Mouse (Mus musculus): ENCODE measurements around the gene Kat6b. TPM values are rescaled to one million over a fixed set of nuclear protein-coding genes. Genes with fewer than 3 reads are reported as not detected.

Kat6b gene
- total RNA-seq, 2 experiments from 2014 or later: 39.2 to 39.3 TPM

DNA sequence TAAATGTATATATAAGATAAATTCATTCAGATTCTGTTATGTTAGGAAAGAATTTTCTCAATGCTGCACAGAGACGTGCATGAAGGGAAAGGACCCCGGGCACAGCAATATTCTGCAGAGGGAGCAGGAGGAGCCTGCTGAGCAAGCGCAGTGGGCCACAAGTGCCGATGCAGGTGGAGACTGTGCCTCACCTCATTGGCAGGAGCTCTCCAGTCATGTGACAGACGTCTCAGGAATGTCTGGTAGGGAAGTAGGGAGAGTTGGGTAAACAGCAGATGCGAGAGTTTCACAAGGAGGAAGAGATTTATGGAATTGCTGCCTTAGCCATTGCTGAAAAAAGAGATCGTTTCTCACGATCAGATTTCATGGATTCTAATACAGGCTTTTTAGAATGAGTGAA is 71.7 kb downstream of the Kat6b start:
- no peak for DNase-seq
- intact Hi-C loops (cut with DNase I): no loop called here

DNA sequence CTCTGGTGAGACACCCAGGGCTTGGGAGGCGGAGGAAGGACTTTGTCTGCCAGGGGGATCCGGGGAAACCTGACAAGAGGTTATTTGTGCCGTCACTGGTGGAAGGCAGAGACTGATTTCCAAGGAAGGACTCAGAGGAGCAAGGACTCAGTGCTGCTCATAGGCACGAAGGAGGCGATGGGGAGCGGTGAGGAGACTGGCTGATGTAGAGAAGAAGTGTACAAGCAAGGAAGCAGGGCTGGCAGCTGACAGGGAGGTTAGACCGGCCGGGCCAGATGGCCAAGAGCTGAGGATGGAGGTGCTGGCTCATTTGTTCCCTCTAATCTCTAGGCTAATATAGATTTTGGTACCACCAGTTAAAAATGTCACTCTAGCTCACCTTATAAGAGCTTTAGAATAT is 72.8 kb downstream of the Kat6b start:
- intact Hi-C loops (cut with DNase I): no loop called here

DNA sequence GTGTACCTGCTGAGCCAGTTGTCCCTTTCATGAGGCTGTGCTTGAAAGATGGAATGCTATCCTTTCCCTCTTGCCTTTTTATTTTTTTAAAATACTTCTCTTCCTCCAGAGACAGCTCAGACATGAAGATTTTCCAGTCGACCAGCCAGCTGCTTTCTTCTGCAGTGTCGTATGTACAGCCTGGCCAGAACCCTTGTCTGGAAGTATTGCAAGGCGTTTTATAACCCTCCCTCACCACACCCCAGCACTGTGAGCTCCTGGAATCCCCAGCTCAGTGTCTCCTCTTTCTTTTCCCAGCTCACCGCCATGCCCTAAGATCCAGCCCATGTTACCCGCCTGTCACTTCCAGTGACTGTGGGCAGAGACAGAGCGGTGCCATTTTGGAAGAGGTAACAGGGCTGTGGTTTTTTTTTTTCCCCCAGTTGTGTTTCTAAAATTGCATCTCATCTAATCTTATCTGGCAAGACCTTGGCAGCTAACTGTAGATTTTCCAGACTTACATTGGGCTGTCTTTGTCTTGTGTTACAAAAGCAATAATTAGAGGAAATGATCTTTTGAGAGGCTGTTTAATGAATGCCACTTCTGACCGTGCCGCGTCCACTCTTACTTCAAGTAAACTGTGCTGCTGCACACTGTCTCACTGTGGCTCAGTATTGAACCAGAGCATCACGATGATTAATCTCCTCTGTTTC is 77.4 kb downstream of the Kat6b start:
- intact Hi-C loops (cut with DNase I): loop anchor here (5.0 kb wide), 1 partner anchor 54 kb away; no protein-coding TSS in a partner anchor
- peak in 1 of 2 experiments; percentile 52 for DNase-seq

More for the DNA sequence above, 72.8 kb downstream of the Kat6b start:
- DNase-seq: no peak

DNA sequence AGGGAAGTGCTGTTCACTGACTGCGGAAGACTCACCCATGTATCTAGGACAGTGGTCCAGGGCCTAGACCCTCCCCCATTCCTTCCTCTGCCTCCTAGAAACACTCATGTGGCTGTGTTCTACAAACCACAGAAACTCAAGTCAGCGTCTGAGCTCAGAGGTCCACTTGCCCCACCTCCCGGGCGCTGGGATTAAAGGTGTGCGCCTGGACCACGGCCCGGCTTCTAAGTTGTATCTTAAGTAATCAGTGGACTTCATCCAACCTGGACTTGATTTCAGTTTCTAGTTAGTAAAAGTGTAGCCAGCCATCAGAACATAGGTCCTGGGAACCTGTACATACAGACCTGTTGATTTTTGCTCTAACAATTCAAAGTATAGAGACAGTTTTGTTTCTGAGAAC is 78.2 kb downstream of the Kat6b start:
- intact Hi-C loops (cut with DNase I): loop anchor here (5.0 kb wide), 1 partner anchor 53 kb away; no protein-coding TSS in a partner anchor
- no peak for DNase-seq

DNA sequence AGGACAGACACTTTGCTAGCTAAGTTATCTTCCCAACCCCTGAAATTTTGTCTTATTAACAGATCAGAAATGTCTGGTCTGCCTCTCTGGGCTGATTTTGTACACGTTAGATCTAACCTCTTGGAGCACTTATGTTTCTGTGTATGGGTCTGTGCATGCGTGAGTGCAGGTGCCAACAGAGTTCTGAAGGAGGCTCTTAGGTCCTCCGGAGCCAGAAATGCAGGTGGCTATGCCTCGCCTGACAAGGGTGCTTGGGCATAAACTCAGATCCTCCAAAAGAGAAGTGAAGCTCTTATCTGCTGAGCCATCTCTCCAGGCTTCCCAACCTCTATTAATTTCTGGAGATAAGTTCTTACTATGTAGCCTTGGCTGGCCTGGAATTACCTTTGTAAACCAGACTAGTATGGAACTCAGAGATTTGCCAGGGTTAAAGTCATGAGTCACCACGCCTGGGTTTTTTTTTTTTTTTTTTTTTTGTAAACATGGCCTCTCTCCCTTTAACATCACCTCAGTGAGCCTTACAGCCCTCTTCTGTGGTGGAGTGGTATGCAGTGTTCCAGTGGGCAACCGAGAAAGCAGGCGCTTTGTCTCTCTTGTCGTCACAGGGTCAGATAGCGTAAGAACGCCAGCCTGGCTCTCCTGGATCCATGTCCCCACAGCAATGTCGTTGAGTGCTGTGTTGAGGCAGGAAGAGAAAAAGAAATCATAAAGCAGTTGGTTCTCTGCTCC is 79.4 kb downstream of the Kat6b start:
- DNase-seq: no peak
- intact Hi-C loops (cut with DNase I): no loop called here

DNA sequence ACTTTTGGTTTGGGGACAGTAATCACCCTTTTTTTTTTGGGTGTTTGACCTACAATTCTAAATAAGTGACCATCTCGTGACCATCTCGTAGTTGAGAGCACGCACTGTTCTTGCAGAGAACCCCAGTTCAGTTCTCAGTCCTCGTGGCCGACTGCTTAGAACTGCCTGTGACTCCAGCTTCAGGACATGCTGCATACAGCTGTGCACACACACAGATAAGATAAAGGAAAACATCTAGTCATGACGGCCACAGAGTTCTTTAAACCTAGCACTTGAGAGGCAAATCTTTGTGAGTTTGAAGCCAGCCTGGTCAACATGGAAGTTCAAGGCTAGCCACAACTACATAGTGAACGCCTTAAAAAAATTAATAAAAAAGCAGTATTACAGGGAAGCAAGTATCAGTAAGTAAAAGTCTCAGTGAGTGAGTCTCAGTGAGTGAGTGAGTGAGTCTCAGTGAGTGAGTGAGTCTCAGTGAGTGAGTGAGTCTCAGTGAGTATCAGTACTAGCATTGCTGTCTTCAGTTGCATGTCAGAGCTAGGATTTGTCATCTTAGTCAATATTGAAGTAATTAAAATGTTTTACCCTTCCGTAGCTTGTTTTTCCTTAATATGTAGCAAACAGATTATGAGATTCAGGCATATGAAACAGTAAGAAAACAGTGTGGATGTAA is 80.3 kb downstream of the Kat6b start:
- DNase-seq: no peak
- intact Hi-C loops (cut with DNase I): no loop called here

DNA sequence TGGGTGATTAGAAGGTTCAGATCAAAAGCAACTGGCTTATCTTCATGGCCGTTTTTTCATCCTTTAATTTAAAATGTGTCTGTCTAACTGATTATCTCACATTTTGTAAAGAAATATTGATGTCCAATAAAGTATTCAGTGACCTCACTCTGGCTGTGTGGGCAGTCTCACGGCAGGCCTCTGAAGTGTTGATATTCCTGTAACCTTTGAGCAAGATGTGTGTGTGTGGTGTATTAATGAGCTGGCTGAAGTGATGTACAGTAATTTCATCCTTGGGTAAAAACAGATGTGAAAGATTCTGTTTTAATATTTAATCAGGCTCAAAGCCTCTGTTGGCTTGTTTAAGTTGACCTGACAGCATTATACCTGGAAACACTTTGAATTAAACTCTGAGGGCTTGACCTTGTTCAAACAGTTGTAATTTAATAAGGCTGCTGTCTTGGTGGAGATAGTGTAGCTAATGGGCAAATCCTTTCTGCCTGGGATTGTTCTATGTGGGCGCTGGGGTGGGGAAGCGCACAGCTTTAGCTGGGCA is 82.4 kb downstream of the Kat6b start:
- intact Hi-C loops (cut with DNase I): no loop called here
- DNase-seq: no peak

DNA sequence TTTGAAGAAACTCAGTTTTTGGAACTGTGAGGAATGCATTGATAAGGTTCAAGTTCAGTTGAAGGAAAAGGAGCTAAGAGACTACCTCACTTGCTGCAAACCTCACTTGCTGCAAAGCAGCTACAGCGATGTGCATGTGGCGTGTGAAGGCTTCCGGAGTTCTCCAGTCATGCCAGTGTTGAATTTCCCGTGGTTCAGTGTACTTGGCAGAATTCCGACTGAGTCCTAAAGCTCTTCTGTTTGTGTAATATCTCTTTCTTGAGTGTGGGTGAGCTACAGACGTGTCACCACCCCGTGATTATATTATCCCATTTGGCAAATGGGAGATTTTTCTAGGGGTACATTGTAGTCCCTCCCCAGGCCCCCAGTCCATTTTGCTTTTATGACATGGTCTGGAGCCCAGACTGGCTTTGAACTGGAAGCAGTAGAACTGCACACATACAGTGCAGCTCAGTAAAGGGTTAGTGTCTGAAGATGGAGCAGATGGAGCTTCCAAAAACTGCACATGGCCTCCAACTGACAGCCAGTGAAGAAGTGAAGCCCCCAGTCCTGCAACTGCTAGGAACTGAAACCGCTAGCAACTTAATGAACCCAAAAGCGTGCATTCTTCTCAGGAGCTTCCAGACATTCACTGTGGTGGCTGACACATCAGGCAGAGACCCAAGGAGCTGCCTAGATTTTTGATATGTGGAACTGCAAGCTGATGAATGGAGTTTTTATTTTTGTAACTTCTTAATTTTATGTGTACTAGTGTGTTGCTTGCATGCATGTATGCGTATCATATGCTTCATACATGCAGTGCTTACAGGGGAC is 84.5 kb downstream of the Kat6b start:
- intact Hi-C loops (cut with DNase I): no loop called here
- DNase-seq: no peak

DNA sequence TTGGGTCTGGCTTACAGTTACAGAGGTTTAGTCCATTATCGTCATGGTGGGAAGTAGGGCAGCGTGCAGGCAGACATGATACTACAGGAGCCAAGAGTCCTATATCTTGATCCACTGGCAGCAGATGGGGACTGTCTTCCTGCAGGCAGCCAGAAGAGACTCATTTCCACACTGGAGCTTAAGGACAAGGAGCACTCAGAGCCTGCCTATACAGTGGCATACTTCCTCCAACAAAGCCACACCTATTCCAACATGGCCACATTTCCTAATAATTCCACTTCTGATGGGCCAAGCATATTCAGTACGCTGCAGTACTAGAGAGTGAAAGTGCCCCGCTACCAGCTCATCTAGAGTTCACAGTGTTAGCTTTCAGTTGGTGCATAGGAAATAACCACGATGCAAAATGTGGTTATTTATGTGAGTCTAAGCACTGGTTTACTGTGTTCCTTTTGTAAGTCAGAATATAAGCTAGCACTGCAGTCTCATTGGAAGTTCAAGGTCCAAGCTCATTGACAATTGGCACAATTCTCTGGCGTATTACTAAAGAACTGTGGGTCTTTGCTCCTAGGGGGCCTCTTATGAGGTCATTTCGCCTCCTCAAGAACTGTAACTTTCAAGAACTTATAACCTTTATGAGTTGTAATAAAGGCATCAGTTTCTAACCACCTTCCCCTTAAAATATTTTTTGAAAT is 86.2 kb downstream of the Kat6b start:
- DNase-seq: no peak
- intact Hi-C loops (cut with DNase I): no loop called here

DNA sequence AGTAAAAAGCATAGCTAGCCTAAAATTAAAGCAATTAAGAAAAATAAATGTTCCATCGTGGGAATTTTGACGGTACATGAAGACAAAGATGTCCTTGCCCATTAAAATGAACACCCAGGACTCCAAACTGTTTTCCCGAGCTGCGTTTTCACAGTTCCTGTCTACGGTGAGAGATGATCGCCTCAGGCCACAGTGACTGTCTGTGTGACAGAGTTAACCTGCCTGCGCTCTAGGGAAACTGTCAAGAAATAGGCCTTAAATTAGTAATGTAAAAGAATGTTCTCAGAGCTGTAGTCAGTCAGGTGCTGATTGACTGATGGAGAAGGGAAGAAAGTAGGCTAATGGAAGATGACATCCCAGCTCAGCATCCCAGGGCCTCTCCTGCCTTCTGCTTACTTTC is 87.6 kb downstream of the Kat6b start:
- intact Hi-C loops (cut with DNase I): no loop called here
- DNase-seq: no peak

DNA sequence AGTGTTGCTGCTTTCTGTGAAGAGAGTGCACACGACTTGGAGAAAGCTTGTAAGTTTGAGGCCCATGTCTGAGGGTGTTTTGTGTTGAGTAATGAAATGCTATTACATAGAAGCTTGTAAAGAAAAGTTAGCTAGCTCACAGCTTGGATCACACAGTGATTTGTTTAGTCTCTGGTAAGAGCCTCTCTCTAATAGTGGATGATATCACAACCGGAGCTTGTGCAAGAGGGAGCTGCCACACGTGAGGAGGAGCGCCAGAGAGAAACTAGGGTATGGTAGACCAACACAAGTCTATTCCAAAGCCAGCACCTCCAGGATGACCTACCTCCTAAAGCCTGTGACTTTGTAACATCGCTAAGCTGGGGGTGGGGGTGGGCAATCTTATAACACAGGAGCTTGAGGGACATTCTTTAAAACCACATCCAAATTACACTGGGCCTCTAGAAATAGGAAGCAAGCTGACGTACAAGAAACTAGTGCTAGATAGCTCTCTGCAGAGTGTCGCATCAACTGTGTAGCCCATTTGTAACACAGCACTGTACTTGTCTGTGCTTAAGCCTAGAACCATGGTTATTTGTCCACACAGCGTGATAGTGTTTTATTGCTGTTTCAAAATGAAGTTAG is 93.6 kb downstream of the Kat6b start:
- DNase-seq: no peak
- intact Hi-C loops (cut with DNase I): no loop called here

DNA sequence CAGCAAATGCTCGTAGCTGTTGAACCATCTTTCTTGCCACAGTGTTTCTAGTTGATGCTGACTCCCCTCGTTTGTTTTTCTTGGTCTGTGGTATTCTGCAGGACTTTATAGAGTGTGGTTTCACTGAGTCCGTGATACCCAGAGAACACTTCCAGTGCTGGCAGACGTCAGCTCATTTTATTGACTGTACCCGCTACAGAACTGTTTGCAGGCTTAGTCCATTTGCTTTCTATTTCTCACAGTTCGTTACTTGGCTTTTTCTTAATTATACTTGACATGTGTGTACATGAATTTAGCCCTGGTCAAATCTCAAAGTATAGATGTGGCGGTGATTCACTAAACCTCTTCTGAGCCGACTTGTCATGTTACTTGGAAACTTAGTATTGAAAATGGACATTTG is 95.6 kb downstream of the Kat6b start:
- DNase-seq: no peak
- intact Hi-C loops (cut with DNase I): no loop called here

DNA sequence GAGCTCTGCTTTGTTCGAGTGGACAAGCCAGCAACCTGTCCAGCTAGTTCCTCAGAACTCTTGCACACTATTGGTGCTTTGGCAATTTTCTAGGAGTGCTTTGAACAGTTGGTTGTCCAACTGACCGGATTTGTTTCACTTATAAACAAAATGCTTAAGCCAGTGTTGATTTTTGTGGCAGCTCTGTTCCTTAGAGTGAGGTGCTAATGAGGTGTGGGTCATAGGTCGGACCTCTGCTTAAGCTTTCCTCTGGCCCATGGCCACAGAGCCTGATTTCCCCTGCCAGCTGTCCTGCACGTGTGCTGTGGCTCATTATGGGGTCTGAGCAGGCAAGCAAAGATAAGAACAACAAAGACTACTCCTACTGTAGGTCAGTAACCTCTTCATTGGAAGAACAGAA is 100.0 kb downstream of the Kat6b start:
- intact Hi-C loops (cut with DNase I): no loop called here
- peak in 1 of 2 experiments; percentile 29 for DNase-seq

DNA sequence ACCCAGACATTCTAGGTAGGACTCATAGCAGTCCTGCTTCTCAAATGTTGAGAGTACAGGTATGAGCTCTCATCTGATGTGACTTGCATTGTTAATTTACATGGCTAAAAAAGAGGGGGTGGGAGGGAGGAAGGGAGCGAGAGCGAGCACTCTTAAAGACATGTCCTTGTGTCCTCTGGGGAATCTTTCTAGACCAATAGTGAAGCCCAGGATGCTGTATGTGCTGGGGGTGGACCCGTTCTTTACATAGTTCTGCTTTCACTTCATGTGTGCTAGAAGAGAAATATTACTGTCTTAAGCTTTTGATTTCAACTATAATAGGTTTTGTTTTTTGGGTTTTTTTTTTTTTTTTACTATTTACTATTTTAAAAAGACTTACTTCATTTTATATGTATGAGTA is 101.1 kb downstream of the Kat6b start:
- DNase-seq: no peak
- intact Hi-C loops (cut with DNase I): no loop called here

DNA sequence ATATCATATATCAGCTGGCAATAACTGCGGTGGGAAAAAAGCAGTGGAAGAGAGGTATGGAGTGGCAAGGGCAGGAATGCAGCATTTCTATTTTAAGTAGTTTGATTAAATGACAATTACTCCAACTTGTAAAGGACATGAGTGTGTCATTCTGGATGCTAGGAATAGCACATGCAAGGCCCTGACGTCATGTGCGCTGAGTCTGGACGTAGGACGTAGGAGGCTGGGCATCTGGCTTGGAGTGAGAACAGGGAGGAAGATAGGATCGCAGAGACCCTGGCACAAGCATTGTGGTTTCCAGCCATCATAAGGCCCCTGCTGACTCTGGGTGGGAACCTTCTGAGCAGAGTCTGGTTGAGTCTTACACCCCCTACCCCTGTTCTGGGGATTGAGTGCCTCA is 101.8 kb downstream of the Kat6b start:
- intact Hi-C loops (cut with DNase I): no loop called here
- peak; percentile 51 to 73 for DNase-seq

DNA sequence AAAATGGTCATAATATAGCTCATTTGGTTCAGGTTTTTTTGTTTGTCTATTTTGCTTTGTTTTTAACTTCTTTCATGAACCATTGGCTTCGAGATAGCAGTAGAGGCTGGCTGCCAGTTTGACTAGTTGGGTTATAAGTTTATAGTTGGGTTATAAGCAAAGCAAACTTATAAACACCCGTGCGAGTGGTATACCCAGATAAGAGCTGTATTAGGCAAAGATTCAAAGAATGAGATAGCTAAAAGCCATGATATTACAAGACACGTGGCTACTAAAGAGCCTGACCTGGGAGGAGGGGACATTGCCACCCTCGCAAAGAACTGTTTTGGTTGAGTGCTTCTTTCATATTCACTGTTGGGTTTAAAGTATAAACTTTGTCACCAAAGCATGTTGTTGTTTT is 102.6 kb downstream of the Kat6b start:
- no peak for DNase-seq
- intact Hi-C loops (cut with DNase I): no loop called here

DNA sequence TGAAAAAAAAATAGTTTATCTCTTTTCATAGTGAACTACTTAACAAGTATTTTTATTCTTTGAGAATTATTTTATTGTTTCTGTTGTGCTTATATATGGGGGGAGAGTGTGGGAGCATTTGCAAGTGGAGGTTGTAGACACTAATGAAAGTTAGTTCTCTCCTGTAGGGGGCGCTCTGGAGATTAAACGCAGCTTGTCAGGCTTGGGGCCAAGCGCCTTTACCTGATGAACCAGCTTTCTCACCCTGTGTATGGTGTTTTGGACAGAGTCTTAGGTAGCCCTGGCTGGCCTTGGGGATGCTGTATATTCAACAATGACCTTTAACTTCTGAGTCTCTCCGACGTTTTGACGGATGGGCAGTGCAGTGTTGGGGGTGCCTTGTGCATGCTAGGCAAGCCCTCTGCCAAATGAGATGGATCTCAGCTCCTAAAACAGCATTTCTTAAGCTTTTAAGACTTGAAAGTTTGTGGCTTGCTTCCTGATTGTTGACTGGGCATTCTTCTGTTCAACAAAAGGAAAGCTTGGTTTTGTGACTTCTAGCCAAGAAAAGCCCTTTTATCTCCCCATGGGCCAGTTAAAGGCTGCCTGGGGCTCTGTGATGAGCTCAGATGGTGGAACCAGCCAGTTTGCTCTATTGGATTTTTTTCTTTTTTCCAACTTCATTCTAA is 103.4 kb downstream of the Kat6b start:
- intact Hi-C loops (cut with DNase I): no loop called here

DNA sequence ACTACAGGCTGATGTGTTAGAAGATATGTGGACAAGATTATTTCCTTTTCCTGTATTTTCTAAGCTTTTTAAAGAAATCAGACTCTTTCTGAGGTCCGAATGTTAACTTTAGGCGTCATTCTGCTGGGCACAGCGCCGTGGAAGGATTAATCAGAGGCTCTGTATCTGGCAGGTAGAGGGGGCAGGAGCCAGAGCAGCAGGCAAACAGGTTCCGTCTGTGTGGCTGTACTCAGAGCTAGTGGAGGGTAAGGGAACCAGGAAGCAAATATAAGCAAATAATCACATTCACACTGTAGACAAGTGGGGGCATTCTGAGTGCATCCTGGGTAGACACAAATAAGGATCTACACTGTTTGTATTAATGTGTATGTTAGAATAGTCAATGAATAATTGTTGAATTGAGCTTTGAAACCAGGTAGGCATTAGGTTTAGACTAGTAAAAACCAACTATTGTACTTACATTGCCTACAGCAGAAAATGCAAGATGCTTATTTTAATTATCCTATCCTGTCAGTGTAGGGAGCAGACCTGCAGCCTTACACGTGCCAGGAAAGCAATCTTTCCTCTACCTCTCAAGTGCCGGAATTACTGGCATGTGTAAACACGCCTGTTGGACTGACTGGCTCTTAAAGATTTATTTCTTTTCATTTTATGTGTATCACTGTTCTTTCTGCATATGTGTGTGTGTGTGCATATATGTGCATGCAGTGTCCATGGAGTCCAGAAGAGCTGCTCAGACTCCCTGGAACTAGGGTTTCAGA is 104.4 kb downstream of the Kat6b start:
- intact Hi-C loops (cut with DNase I): no loop called here
- no peak for DNase-seq

More for the DNA sequence above, 103.4 kb downstream of the Kat6b start:
- DNase-seq: no peak

All from heart, postnatal 10 days (tissue).